ENCODE assay signal across 12 mouse cellular contexts in the genomic region with DNA sequence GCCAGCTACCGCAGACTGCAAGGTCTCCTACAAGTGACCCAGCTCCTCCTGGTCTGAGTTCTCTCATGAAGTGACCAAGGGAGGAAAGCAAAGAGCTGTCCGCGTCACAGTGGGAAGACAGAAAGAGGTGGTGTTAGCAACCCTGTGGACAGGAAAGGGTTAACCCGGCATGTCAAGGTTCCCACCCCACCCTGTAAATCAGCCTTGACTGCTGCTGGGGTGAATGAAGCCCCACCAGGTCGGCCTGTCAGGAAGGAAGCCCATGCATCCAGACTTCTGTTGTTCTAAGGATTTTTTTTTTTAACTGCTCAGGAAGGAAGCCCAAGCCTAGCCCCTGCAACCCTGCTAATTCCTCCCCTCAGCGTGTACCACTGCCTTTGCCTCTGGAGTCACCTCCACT. TPM values are rescaled to one million over a fixed set of nuclear protein-coding genes. Genes with fewer than 3 reads are reported as not detected.
DNase-seq lines count a peak whose midpoint lies in the region; ATAC-seq and TF ChIP-seq lines count a peak whose summit lies in the region.
"Had no signal": no experiment of that assay in that cellular context is flagged by ENCODE, and none has a peak within 500 bp of the region (broad histone marks: within the 10 kb centered on the region; RNA-seq: fewer than 3 reads in every experiment).

No protein-coding gene starts in this region.

- no peaks in the 10 kb centered on the region for H3K9me3 ChIP-seq in kidney, postnatal 0 days (replicated peaks; ENCODE audit: low read length)
- no peaks in the 10 kb centered on the region for H3K9me3 ChIP-seq in midbrain, embryonic 11.5 days (ENCODE audit: control insufficient read depth, low read length)
- no peaks in the 10 kb centered on the region for H3K9me3 ChIP-seq in midbrain, postnatal 0 days (ENCODE audit: low read length)

- peaks cover 18% of the 10 kb centered on the region for H3K27me3 ChIP-seq in kidney, postnatal 0 days (ENCODE audit: insufficient read depth, low read length)
- peaks cover 11% of the 10 kb centered on the region for H3K27me3 ChIP-seq in midbrain, embryonic 11.5 days (ENCODE audit: control insufficient read depth, insufficient read depth, low read length)
- peaks cover 17% of the 10 kb centered on the region; the same call in 1 of the 2 replicates for H3K27me3 ChIP-seq in midbrain, postnatal 0 days (ENCODE audit: insufficient read depth, low read length)

- DNase-seq in kidney, postnatal 0 days (ENCODE audit: low spot score) = peak; percentile 59
- no peak for DNase-seq in kidney, adult 11 months
- peak; percentile 90 for DNase-seq in midbrain, embryonic 11.5 days (ENCODE audit: low spot score, missing footprints)
- no peak for DNase-seq in midbrain, postnatal 0 days (ENCODE audit: low spot score)
- peak; percentile 69 for DNase-seq in embryo, embryonic 11 days
- peak; percentile 36 for DNase-seq in yolk sac, embryonic 10.5 days (ENCODE audit: low spot score)
- DNase-seq in right cerebral cortex, adult 2 months (ENCODE audit: low spot score in 2 of 2) = no peak
- DNase-seq: cerebellum, adult 9-11 months; right cerebral cortex, postnatal 25 days; thymus, postnatal 4 days had no signal

- no peak for TF ChIP-seq CTCF in kidney, postnatal 0 days (IDR thresholded peaks at IDR 0.05; ENCODE audit: low read depth)
- no peak for TF ChIP-seq CTCF in midbrain, postnatal 0 days (IDR thresholded peaks at IDR 0.05)

- ATAC-seq in kidney, postnatal 0 days (replicated peaks; ENCODE audit: low FRiP score, low read depth) = no peak
- no peak for ATAC-seq in midbrain, embryonic 11.5 days (ENCODE audit: low FRiP score)
- no peak for ATAC-seq in midbrain, postnatal 0 days (ENCODE audit: low FRiP score)
- ATAC-seq: intestine, postnatal 0 days had no signal

- no peaks in the 10 kb centered on the region for H3K36me3 ChIP-seq in kidney, postnatal 0 days (ENCODE audit: insufficient read depth, low read length)
- H3K36me3 ChIP-seq in midbrain, embryonic 11.5 days (ENCODE audit: control insufficient read depth, insufficient read depth, low read length) = no peaks in the 10 kb centered on the region
- no peaks in the 10 kb centered on the region for H3K36me3 ChIP-seq in midbrain, postnatal 0 days (ENCODE audit: insufficient read depth, low read length)

- H3K9ac ChIP-seq in kidney, postnatal 0 days (ENCODE audit: low read depth, low read length) = no peak overlapping the region
- no peak overlapping the region for H3K9ac ChIP-seq in midbrain, embryonic 11.5 days (ENCODE audit: low read length)
- H3K9ac ChIP-seq in midbrain, postnatal 0 days (replicated peaks; ENCODE audit: low read length, poor library complexity, severe bottlenecking) = no peak overlapping the region
- H3K9ac ChIP-seq: liver, embryonic 14.5 days had no signal

- no peak overlapping the region for H3K27ac ChIP-seq in kidney, postnatal 0 days
- H3K27ac ChIP-seq in midbrain, embryonic 11.5 days (ENCODE audit: low read depth, low read length) = 0 out of 2 replicates have a peak overlapping the region, but pooled peaks have one; percentile 57
- no peak overlapping the region for H3K27ac ChIP-seq in midbrain, postnatal 0 days (ENCODE audit: low read depth, low read length)
- H3K27ac ChIP-seq: liver, embryonic 14.5 days had no signal

- peaks cover 8% of the 10 kb centered on the region for H3K4me1 ChIP-seq in kidney, postnatal 0 days (replicated peaks; ENCODE audit: insufficient read depth, low read length)
- H3K4me1 ChIP-seq in midbrain, embryonic 11.5 days (ENCODE audit: control insufficient read depth, insufficient read depth, low read length) = peaks cover 32% of the 10 kb centered on the region
- no peaks in the 10 kb centered on the region; the same call in 1 of the 2 replicates for H3K4me1 ChIP-seq in midbrain, postnatal 0 days (ENCODE audit: insufficient read depth, low read length)

- no peak overlapping the region for H3K4me3 ChIP-seq in kidney, postnatal 0 days (replicated peaks; ENCODE audit: low read depth, low read length)
- H3K4me3 ChIP-seq in midbrain, embryonic 11.5 days (ENCODE audit: low read depth, low read length) = no peak overlapping the region
- no peak overlapping the region for H3K4me3 ChIP-seq in midbrain, postnatal 0 days (ENCODE audit: low read depth, low read length)

- no peak overlapping the region for H3K4me2 ChIP-seq in kidney, postnatal 0 days (ENCODE audit: low read length)
- no peak overlapping the region for H3K4me2 ChIP-seq in midbrain, embryonic 11.5 days
- no peak overlapping the region for H3K4me2 ChIP-seq in midbrain, postnatal 0 days (ENCODE audit: low read depth, low read length, poor library complexity, severe bottlenecking)

- 25% methylated on average over 6 of the region's 6 CpGs for WGBS in kidney, postnatal 0 days
- 55% methylated on average over 6 of the region's 6 CpGs for WGBS in midbrain, embryonic 11.5 days
- WGBS in midbrain, postnatal 0 days = 53% methylated on average over 6 of the region's 6 CpGs

RNA-seq across cellular contexts. Expression of gene Rnf220, which starts 16.9 kb away (rescaled TPM):
- polyA plus RNA-seq in kidney, postnatal 0 days (2015; fragmentation: Nextera tagmentation; extraction: Ambion mirVana) = 60.8 and 62.1 TPM in 2 replicates
- polyA plus RNA-seq in midbrain, embryonic 11.5 days (2014; fragmentation: Nextera tagmentation; extraction: Ambion mirVana) = 54.6 and 63.3 TPM in 2 replicates
- total RNA-seq in midbrain, postnatal 0 days (2014; rRNA removed) = 174 and 192 TPM in 2 replicates
- 115 and 122 TPM in 2 replicates for polyA plus RNA-seq in midbrain, postnatal 0 days (2015; fragmentation: Nextera tagmentation; extraction: Ambion mirVana)

Comparison
In these comparisons a context has a peak if more than half of its experiments do, and no peak if none do; other contexts are left out.
1. DNase-seq: peak in kidney, postnatal 0 days (single experiment), midbrain, embryonic 11.5 days (single experiment), embryo, embryonic 11 days (single experiment) and yolk sac, embryonic 10.5 days (single experiment); none in kidney, adult 11 months (single experiment), midbrain, postnatal 0 days (single experiment) and right cerebral cortex, adult 2 months (0 of 2).